In the genomic region with DNA sequence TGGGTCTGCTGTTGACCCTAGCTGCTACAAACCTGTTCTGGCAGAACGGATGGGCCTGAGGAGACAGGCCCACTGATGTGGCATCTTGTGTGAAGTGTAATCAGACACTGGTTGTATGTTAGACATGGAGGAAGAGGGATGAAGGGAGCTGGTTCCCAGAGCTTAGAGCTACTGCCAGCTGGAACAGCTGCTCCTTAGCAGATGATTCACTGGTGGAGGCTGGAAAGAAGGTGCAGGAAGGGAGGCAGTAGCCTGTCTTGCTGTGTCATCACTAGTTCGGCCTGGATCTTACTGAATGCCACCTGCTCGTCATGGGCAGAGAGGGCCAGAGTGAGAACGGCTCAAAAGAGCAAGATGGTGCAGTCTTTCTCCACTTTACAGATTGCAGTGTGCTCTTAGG, we compare ENCODE assay signal across 12 mouse cellular contexts.
"Had no signal": no experiment of that assay in that cellular context is flagged by ENCODE, and none has a peak within 500 bp of the region (broad histone marks: within the 10 kb centered on the region; RNA-seq: fewer than 3 reads in every experiment).

No protein-coding gene starts in this region.

- H3K4me1 ChIP-seq: lung, embryonic 15.5 days; stomach, embryonic 15.5 days had no signal

- H3K4me3 ChIP-seq: lung, embryonic 15.5 days; midbrain, embryonic 13.5 days; midbrain, embryonic 15.5 days; neural tube, embryonic 12.5 days; stomach, embryonic 15.5 days had no signal

- DNase-seq: lung, adult 18-20 months; lung, postnatal 14 days; lung, postnatal 36 days; right cerebral cortex, postnatal 25 days; thymus, adult 18-20 months; thymus, postnatal 14 days; thymus, postnatal 36 days had no signal
